Mouse (Mus musculus) kidney, adult 8-10 months (tissue): ENCODE measurements around the gene H60b.
"Not testable (repeated sequence)": the region's sequence is repeated elsewhere in the genome, so short reads cannot be mapped to it uniquely, and the experiment has no call there.

Experiments used
- DNase-seq, 2 experiments: peaks; one replicate each; pipeline ENCODE4 v3.0.0; 2022

The H60b gene

GRCm38 (mm10) chr10:22274445-22275057 lies 116.2 kb downstream of the H60b start:
- no peak for DNase-seq

DNA sequence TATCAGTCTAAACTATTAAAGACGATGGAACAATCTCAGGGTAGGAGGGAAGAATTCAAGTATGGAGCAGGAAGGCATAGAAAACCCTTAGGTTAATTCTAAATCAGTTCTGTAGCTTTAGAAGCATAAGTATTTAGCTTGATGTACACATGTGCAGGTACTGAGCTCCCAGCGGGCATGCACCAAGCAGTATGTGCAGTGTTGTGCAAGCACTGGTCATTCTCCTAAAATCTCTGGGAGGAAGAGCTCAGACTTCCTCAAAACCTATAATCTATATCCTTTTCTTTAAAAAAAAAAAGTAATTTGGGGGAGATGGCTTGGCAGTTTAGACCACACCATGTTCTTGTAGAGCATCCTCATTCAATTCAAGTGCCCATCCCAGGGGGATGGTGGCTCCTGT lies 120.1 kb downstream of the H60b start:
- not testable (repeated sequence) for DNase-seq

DNA sequence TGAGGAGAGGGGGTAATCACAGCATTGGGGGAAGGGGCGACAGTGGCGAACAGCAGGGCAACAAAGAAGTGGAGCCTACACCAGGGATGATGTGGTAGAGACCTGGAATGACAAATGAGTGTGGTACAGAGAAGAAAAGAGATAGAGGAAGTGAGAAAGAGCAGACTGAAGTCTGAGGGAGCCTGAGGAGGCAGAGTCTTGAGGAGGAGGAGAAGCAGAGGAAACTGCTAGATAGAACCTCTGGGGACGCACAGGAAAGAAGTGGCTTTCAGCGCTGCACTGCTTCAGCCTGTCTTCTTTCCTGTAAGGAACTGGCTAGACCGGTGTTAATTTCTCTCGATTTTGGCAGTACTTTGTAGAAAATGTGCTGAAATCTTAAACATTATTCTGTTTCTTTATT lies 124.4 kb downstream of the H60b start:
- no peak for DNase-seq

GRCm38 (mm10) chr10:22295676-22296075 lies 137.3 kb downstream of the H60b start:
- no peak for DNase-seq

GRCm38 (mm10) chr10:22297033-22297762 lies 138.8 kb downstream of the H60b start:
- no peak for DNase-seq

DNA sequence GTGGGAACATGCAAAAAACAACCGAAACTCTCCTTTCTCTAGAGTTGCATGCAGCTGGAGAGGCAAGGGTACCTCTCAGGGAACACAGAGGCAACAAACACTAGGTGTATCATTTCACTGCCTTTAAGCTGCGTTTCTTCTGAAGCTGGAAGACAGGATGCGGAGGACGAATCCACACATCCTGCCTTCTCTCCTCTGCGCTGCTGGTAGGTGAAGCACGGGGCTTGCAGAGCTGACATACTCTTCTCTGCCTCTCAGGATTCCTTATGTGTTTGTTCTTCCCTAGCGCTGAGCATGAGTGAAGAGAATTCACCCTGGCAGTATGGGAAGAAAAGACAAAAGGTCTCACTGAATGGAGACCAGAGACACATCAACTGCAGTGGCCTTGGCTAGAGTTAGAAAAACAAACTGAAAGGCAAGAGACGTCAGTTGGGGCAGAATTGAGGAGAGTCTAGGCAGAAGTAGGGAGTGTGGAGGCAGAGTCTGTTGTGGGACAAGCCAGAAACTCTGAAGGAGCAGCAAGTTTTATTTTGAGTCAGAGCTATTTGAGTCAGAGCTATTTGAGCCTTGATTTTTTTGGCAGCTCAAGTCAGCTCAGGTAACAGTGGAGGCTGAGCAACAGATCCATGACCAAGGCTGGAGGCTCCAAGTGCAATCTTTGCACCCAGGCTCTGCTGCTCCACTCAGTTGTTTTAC lies 139.5 kb downstream of the H60b start:
- DNase-seq, result no peak

- DNase-seq, result no peak
These were observed 140.9 kb downstream of the H60b start for GRCm38 (mm10) chr10:22299324-22299723.

DNA sequence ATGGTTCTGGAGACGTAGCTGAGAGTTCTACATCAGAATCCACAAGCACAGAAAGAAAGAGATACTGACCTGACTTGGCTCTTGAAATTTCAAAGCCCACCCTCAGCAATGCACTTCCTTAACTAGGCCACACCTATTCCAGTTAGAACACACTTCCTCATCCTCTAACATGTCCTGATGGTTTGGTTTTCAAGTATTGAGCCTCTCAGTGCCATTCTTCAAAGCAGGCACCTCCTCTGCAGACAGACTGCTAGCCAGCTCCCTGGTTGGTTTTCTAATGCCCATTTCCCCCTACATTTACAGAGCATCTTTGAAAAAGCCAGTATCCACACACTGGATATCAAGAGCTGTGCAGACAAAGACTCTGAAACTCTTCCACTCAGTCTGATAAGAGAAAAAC lies 143.3 kb downstream of the H60b start:
- DNase-seq, result no peak

- DNase-seq, result no peak
These were observed 144.1 kb downstream of the H60b start for GRCm38 (mm10) chr10:22302344-22303057.

DNA sequence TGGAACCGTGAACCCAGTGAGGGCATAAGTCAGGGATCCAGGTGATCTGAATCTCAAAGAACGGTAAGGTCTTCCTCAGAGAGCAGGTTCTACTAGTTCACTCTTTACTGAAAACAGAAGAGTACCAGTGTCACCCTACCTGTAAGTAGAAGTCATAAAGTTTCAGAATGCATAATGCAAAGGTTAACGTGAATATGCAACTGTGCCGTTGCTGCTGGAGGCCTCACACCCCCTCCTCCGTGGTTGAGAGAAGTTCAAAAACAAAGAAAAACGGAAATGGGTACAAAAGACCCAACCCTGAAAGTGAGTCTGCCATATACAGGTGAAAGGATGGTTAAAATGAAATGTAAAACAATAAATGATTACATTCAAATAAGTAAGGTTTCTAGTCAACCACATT lies 145.3 kb downstream of the H60b start:
- DNase-seq, result no peak

- DNase-seq, result no peak
These were observed 147.4 kb downstream of the H60b start for GRCm38 (mm10) chr10:22305801-22306200.

GRCm38 (mm10) chr10:22306452-22306851 lies 148.1 kb downstream of the H60b start:
- no peak for DNase-seq

DNA sequence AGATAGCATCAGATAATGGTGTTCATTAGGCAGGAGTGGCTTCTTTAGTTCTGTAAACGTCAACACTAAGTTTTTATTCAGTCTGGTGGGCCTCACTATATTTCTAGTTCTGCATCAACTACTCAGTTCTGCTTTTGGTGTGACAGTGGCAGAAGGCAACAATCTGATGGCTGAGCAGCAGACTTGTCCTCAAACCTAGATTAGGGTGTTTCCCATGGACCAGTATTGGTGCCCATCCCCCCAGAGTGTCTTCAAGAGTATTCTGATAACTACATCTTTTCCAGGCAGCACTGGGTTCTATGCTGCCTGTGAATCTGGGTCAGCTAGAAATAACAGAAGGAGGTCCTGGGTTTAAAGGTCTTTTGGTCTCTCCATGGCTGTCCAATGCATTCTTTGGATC lies 149.8 kb downstream of the H60b start:
- no peak for DNase-seq

- no peak for DNase-seq
These were observed 164.5 kb downstream of the H60b start for GRCm38 (mm10) chr10:22322858-22323257.
